Mouse (Mus musculus): Measurements from ENCODE around the gene Hmga1b.
A peak's percentile ranks its signal among the peaks of the same experiment; 100 is the strongest.
"Not testable (repeated sequence)": the region's sequence is repeated elsewhere in the genome, so short reads cannot be mapped to it uniquely, and the experiment has no call there.

Hmga1b gene

DNA sequence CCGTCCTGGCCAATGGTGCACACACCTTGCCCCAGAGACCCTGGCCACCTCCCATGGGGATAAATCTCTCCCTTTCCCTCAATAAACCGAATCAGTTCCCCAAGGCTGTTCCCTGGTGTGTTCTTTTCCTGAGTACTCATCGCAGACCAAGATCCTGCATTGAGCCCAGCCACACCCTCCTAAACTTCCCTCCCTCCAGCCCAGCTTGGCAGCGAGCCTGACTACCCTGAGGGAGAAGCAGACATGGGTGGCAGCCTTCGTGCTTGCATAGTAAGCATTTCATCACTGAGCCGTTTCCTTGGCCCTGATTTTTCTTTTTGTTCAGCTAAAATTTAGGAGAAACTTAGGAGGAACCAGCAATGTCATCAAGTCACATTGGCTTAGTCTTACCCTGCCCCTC is 29.1 kb upstream of the Hmga1b start:
- peak; percentile 86 for DNase-seq

- DNase-seq = no peak
These were observed 26.2 kb upstream of the Hmga1b start for GRCm38 (mm10) chr11:120736424-120736823.

- no peak for DNase-seq
These were observed 21.6 kb upstream of the Hmga1b start for GRCm38 (mm10) chr11:120740981-120741380.

GRCm38 (mm10) chr11:120744121-120744701 is 18.4 kb upstream of the Hmga1b start:
- peak; percentile 91 for DNase-seq

- peak; percentile 60 for DNase-seq
These were observed 14.6 kb upstream of the Hmga1b start for GRCm38 (mm10) chr11:120747974-120748373.

DNA sequence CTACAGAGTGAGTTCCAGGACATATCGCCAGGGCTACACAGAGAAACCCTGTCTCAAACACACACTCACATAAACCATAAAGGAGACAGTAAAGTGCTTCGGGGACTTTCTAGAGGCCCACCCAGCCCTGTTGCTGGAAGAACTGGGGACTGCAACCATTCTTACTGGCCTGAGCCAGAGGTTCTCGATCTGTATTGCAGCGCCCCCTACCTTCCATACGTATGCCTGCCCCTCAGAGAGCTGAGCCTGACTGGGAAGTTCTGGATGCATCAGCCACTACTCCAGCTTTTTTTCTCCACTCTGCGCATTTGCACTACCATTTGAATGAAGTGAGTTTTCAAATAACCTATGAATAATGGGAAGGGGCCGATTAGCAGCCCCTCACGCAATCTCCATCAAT is 13.2 kb upstream of the Hmga1b start:
- peak; percentile 79 for DNase-seq

DNA sequence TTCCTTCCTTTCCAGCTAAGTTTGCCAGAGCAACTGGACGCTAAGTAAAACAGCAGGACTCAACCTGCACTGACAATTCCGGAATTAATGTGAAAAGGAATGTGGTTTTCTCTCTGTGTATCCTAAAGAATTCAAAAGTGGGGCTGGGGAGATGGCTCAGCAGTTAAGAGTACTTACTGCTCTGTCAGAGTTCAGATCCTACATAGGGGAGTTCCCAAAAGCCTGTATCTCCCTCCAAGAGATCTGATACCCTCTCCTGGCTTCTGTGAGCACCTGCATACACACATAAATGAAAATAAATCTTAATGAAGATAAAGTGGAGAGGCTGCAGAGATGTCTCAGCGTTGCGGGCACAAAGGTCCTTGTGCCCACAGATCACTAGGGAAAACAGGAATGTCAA is 11.0 kb upstream of the Hmga1b start:
- no peak for DNase-seq

GRCm38 (mm10) chr11:120760236-120760635 is 2.4 kb upstream of the Hmga1b start:
- no peak for DNase-seq

GRCm38 (mm10) chr11:120761811-120762671 is 553 bp upstream of the Hmga1b start:
- DNase-seq = no peak

GRCm38 (mm10) chr11:120763121-120763999 is 766 bp downstream of the Hmga1b start:
- not testable (repeated sequence) for DNase-seq

GRCm38 (mm10) chr11:120767023-120767422 is 4.4 kb downstream of the Hmga1b start:
- not testable (repeated sequence) for DNase-seq

DNA sequence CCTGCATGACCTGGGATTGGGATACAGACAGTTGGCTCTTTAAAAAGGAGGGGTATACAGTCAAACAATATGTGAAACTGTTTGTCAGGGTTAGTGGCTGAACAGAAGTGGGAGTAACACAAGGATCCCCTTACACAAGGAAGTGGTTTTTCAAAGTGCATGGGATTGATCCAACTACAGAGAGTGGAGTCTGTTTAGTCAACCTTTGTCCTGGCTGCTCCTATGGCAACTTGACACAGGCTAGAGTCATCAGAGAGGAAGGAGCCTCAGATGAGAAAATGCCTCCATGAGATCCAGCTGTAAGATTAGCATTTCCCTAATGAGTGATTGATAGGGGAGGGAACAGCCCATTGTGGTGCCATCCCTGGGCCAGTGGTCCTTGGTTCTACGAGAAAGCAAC is 5.6 kb downstream of the Hmga1b start:
- DNase-seq = peak; percentile 58

GRCm38 (mm10) chr11:120772749-120773148 is 10.2 kb downstream of the Hmga1b start:
- no peak for DNase-seq

DNA sequence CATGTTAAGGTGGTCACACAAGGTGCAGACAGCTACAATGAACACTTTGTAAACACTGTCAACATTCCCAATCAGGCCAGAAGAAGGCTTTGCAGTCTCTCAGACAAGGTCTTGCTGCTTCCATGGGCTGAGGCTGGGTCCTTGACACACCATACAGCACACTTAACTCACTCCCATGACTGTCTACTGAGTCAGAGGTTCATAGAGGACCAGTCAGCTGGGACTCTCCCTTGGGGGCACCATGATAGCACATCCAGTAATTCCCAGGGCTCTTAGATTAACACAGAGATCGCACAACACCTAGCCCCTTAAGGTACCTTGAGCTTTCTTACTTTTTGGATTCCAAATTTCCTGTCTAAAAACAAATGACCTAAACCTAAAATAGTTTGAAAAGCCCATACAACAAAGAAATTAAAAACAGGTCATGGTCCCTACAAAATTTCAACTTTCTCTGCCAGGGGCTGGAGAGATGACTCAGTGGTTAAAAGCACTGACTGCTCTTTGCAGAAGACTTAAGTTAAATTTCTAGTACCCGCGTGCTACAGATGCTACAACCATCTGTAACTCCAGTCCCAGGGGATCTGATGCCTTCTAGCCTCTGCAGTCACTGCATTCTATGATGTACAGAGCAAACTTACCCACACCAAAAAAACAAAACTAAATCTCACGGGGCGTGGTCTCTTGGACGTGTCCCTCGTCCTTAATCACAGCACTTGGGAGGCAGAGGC is 11.0 kb downstream of the Hmga1b start:
- no peak for DNase-seq

DNA sequence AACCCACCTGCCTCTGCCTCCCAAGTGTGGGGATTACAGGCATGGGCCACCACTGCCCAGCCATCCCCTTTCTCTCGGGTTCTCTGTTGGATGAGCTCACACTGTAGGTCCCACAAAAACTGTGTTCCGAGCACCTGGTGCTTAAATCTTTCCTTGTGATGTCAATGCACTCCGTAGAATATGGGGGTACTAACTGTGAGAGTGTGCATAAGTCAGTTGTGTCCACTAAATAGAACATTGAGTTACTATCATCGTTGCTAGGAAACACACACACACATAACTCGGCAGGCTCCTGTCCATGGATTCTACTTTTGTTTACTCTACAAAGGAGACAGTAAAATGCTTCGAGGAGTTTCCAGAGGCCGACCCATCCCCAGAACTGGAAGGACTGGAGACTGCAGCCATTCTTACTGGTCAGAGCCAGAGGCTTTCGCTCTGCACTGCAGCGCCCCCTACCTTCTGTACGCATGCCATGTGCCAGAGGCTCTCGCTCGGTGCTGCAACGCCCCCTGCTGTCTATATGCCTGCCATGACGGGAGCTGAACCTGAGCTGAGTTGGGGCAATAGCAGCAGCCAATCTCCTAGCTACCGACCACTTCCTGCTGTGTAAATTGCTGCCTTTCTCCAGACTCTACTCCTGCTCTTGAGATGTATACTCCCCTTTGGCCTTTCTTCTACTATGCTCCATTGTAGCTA is 13.3 kb downstream of the Hmga1b start:
- DNase-seq = peak; percentile 96

GRCm38 (mm10) chr11:120777123-120777522 is 14.5 kb downstream of the Hmga1b start:
- no peak for DNase-seq

DNA sequence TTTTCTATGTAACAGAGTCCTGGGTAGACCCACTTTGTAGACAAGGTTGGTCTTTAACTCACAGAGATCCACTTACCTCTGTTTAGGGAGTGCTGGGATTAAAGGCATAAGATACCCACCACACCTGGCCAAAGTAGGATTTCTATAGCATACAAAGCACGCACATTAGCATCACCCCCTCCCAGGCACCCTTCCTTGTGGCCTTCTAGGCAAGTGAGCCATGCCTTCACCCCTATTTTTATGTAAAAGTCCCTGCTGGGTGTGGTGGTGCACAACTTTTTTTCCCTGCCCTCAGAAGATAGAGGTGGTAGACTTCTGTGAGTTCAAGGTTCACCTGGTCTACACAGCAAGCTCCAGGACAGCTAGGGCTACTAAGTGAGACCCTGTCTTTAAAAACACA is 17.3 kb downstream of the Hmga1b start:
- no peak for DNase-seq

- not testable (repeated sequence) for DNase-seq
These were observed 18.8 kb downstream of the Hmga1b start for GRCm38 (mm10) chr11:120781361-120781760.

DNA sequence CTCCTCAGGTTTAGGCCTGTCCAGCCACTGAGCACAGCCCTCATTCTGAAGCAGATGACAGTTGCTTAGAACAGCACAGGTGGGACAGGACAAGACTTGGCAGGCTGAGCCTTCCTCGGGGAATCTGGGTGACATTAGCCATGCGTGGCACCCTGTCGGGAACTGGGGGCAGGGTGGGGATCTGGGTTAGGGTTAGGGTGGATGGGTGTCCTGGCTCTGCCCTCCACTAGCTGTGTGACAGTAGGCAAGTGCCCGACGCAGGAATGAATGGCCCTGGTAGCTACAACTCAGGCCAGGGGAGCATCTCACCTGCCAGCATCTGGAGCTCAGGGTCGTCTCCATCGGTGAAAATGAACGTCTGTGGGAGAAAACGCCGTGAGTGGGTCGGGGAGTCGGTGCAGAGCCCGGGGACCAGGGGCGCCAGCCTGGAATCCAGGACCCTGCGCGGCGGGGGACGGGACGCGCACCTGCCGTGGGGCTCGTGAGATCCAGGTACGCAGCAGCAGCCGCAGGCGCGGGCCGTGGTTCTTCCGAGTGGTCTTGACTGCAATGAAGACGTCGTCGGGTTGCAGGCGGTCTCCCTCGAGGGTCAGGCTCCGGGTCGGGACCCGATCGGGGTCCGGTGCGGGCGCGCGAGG is 21.0 kb downstream of the Hmga1b start:
- DNase-seq = no peak

DNA sequence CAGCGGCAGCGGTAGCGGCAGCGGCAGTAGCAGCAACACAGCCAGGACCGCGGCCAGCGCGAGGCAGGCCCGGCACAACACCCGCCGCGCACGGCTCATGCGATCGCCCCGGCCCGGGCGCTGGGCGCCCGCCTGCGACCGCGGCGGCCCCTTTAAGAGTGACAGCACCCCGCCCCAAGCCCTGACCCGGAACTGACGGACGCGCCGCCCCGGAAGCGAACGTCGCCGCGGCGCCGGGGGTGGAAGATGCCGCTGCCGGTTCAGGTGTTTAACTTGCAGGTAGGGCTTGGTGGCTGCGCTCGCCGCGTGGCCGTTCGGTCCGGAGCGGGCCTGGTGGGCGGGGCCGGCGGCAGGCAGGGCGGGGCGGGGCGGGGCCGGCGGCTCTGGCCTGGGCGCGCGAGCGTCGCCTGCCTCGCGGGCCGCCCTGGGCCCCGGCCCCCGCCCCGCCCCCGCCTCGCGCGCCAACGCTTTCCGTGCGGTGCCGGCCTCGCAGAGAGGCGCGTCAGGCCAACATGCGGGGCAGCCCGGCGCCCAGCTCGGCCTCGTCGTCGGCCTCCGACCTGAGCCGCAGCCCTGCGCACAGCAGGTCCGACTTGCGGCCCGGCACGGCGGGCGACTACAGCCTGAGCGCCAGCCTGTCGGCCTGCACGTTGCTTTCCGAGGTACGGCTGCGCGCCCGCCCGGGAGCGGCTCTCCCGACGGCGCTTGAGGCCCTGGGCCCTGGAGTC is 21.6 kb downstream of the Hmga1b start, which contains the start of the genes Rfng and Gps1:
Gene Rfng, minus strand, starts transcription at position 144 of the 728 bp plus-strand sequence.
Gene Gps1, plus strand, starts transcription at position 209 of the 728 bp plus-strand sequence.
- peak; percentile 86 for DNase-seq

DNA sequence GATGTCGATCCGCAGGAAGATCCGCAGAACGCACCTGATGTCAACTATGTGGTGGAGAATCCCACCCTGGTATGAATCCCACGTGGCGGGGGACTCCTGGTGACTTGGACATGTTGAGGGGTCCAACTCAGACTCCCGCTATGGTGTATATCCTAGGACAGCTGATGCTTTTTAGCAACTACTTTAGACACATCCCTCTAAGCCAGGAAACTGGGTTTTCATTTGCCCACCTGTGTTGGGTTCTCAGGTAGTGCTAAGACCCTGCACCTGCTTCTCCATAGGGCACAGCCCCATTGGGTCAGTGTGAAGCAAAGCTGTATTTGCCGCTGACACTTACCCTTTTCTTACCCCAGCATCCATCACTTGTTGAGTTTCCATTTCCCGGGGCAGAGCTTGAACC is 22.6 kb downstream of the Hmga1b start:
- DNase-seq = no peak
